Mouse (Mus musculus) lung, postnatal 36 days (tissue): ENCODE results near the gene Pam16.
A peak's percentile ranks its signal among the peaks of the same experiment; 100 is the strongest.
"Not testable (repeated sequence)": the region's sequence is repeated elsewhere in the genome, so short reads cannot be mapped to it uniquely, and the experiment has no call there.

Experiments used
- DNase-seq: peaks from one replicate; pipeline ENCODE4 v3.0.0; 2022; ENCODE audit warnings: mixed read lengths

The Pam16 gene

GRCm38 (mm10) chr16:4587516-4588210 lies 37.1 kb downstream of the Pam16 start:
- DNase-seq = peak; percentile 45

- DNase-seq = peak; percentile 99
These were observed 38.2 kb downstream of the Pam16 start for GRCm38 (mm10) chr16:4586531-4587123.

GRCm38 (mm10) chr16:4585642-4586530 lies 38.9 kb downstream of the Pam16 start:
- no peak for DNase-seq

- no peak for DNase-seq
These were observed 40.4 kb downstream of the Pam16 start for GRCm38 (mm10) chr16:4584438-4584837.

GRCm38 (mm10) chr16:4583807-4584206 lies 41.0 kb downstream of the Pam16 start:
- no peak for DNase-seq

- DNase-seq = not testable (repeated sequence)
These were observed 43.6 kb downstream of the Pam16 start for GRCm38 (mm10) chr16:4581179-4581578.

- no peak for DNase-seq
These were observed 46.2 kb downstream of the Pam16 start for GRCm38 (mm10) chr16:4578630-4579029.

- DNase-seq = no peak
These were observed 47.9 kb downstream of the Pam16 start for GRCm38 (mm10) chr16:4576873-4577272.

GRCm38 (mm10) chr16:4576038-4576437 lies 48.8 kb downstream of the Pam16 start:
- no peak for DNase-seq

- no peak for DNase-seq
These were observed 54.1 kb downstream of the Pam16 start for GRCm38 (mm10) chr16:4570737-4571136.

- peak; percentile 93 for DNase-seq
These were observed 56.9 kb downstream of the Pam16 start for GRCm38 (mm10) chr16:4567912-4568311.
